Mouse (Mus musculus) intestine, embryonic 16.5 days (tissue): ENCODE measurements around the gene Kcnk4. TPM values are rescaled to one million over a fixed set of nuclear protein-coding genes. Genes with fewer than 3 reads are reported as not detected.
A peak's percentile ranks its signal among the peaks of the same experiment; 100 is the strongest.

Experiments
- ATAC-seq: fragments of 200-750 bp; cut with Nextera tagmentation; 2 replicates; pipeline ENCODE4 v1.8.0; 2017; ENCODE audit warnings: moderate TSS enrichment, moderate library complexity
- H3K27ac ChIP-seq: fragments of 300-500 bp; sonication (generic); 2 replicates; pipeline ENCODE4 v1.5.1; 2014; ENCODE audit warnings: mild to moderate bottlenecking, low read length
- H3K27me3 ChIP-seq: fragments of 300-500 bp; sonication (generic); replicated peaks from 2 replicates; pipeline ENCODE4 v1.6.1; 2014; ENCODE audit warnings: low read length, control low read depth, mixed read lengths; ENCODE audit not compliant: control insufficient read depth, insufficient read depth
- H3K36me3 ChIP-seq: fragments of 300-500 bp; sonication (generic); 2 replicates; pipeline ENCODE4 v1.6.1; 2014; ENCODE audit warnings: low read length, control low read depth; ENCODE audit not compliant: control insufficient read depth, insufficient read depth
- H3K4me1 ChIP-seq: fragments of 300-500 bp; sonication (generic); 2 replicates; pipeline ENCODE4 v1.6.1; 2014; ENCODE audit warnings: low read length, control low read depth, mixed read lengths; ENCODE audit not compliant: control insufficient read depth, insufficient read depth
- H3K4me2 ChIP-seq: fragments of 300-500 bp; sonication (generic); 2 replicates; pipeline ENCODE4 v1.6.1; 2014; ENCODE audit warnings: low read depth, low read length, control low read depth
- H3K4me3 ChIP-seq: fragments of 300-500 bp; sonication (generic); 2 replicates; pipeline ENCODE4 v1.5.1; 2014; ENCODE audit warnings: mild to moderate bottlenecking, low read length
- H3K9ac ChIP-seq: fragments of 300-500 bp; sonication (generic); 2 replicates; pipeline ENCODE4 v1.6.1; 2014; ENCODE audit warnings: low read depth, low read length
- H3K9me3 ChIP-seq: fragments of 300-500 bp; sonication (generic); 2 replicates; pipeline ENCODE4 v1.6.1; 2016; ENCODE audit warnings: low read length, control low read depth; ENCODE audit not compliant: control insufficient read depth
- WGBS: fragments of 180-500 bp; shearing (Covaris S2); extraction: QIAGEN DNeasy Blood & Tissue Kit; methylation state at CpG from one replicate; pipeline ENCODE4 v1.1.7; 2014; 5-methylcytosine and 5-hydroxymethylcytosine counted together
- polyA plus RNA-seq: library from polyadenylated mRNA; unstranded; fragments of >200 nt; fragmentation: Nextera tagmentation; extraction: Ambion mirVana; gene quantifications from 2 replicates; pipeline ENCODE4 v1.2.1, GENCODE M21; 2015

Gene Kcnk4
- polyA plus RNA-seq, 1 experiment from 2014 or later, result 0.48 TPM

GRCm38 (mm10) chr19:6920741-6921636, 13.3 kb downstream of the Kcnk4 start:
- peak overlapping the region; percentile 85 for H3K4me2 ChIP-seq
- H3K4me1 ChIP-seq, result peaks cover 35% of the 10 kb centered on the region
- H3K4me3 ChIP-seq, result peak overlapping the region; percentile 86
- H3K27me3 ChIP-seq, result peaks cover 22% of the 10 kb centered on the region; the same call in 1 of the 2 replicates
- peak; percentile 3; the same call in 1 of the 2 replicates for ATAC-seq
- H3K27ac ChIP-seq, result peak overlapping the region; percentile 98
- no peaks in the 10 kb centered on the region for H3K9me3 ChIP-seq
- peak overlapping the region; percentile 90 for H3K9ac ChIP-seq
- H3K36me3 ChIP-seq, result 0 out of 2 replicates have a peak, but pooled peaks cover 2% of the 10 kb centered on the region
- under 1% methylated on average over 34 of the region's 48 CpGs for WGBS

- H3K4me2 ChIP-seq, result peak overlapping the region; percentile 85
- H3K9me3 ChIP-seq, result no peaks in the 10 kb centered on the region
- H3K4me3 ChIP-seq, result peak overlapping the region; percentile 86
- 32% methylated on average over 8 of the region's 8 CpGs for WGBS
- peak overlapping the region; percentile 90 for H3K9ac ChIP-seq
- peaks cover 29% of the 10 kb centered on the region for H3K4me1 ChIP-seq
- 0 out of 2 replicates have a peak, but pooled peaks cover 2% of the 10 kb centered on the region for H3K36me3 ChIP-seq
- ATAC-seq, result peak; percentile 56
- H3K27me3 ChIP-seq, result peaks cover 13% of the 10 kb centered on the region; the same call in 1 of the 2 replicates
- peak overlapping the region; percentile 98 for H3K27ac ChIP-seq
Observed at GRCm38 (mm10) chr19:6919876-6920740, 14.2 kb downstream of the Kcnk4 start.

- Histone ChIP-seq H3K36me3 (0 out of 2 replicates have a peak, but pooled peaks cover 2% of the 10 kb centered on the region), H3K27ac (peak overlapping the region; percentile 98), H3K4me2 (peak overlapping the region; percentile 85), H3K4me1 (peaks cover 22% of the 10 kb centered on the region), H3K4me3 (peak overlapping the region; percentile 86), H3K9ac (peak overlapping the region; percentile 90), H3K9me3 (no peaks in the 10 kb centered on the region), H3K27me3 (peaks cover 7% of the 10 kb centered on the region; the same call in 1 of the 2 replicates)
- ATAC-seq, result no peak
Observed at GRCm38 (mm10) chr19:6919431-6919830, 14.9 kb downstream of the Kcnk4 start.

- peak overlapping the region; percentile 62; the same call in 1 of the 2 replicates for H3K27ac ChIP-seq
- peaks cover under 1% of the 10 kb centered on the region; the same call in 1 of the 2 replicates for H3K27me3 ChIP-seq
- H3K4me2 ChIP-seq, result 0 out of 2 replicates have a peak overlapping the region, but pooled peaks have one; percentile 4
- 65% methylated on average over 4 of the region's 4 CpGs for WGBS
- H3K4me1 ChIP-seq, result peaks cover 22% of the 10 kb centered on the region
- no peaks in the 10 kb centered on the region for H3K9me3 ChIP-seq
- no peak for ATAC-seq
- peaks cover 3% of the 10 kb centered on the region for H3K36me3 ChIP-seq
- H3K9ac ChIP-seq, result no peak overlapping the region
- H3K4me3 ChIP-seq, result no peak overlapping the region
Observed at GRCm38 (mm10) chr19:6918321-6918720, 16.0 kb downstream of the Kcnk4 start.

- Histone ChIP-seq H3K9ac (no peak overlapping the region), H3K27me3 (no peaks in the 10 kb centered on the region)
- WGBS, result 83% methylated on average over 4 of the region's 4 CpGs
Observed at GRCm38 (mm10) chr19:6916496-6916895, 17.8 kb downstream of the Kcnk4 start.

GRCm38 (mm10) chr19:6915276-6915675, 19.0 kb downstream of the Kcnk4 start:
- Histone ChIP-seq H3K4me2 (no peak overlapping the region), H3K9me3 (no peaks in the 10 kb centered on the region), H3K4me1 (peaks cover 21% of the 10 kb centered on the region), H3K27me3 (no peaks in the 10 kb centered on the region), H3K36me3 (peaks cover 22% of the 10 kb centered on the region), H3K4me3 (no peak overlapping the region), H3K27ac (no peak overlapping the region), H3K9ac (no peak overlapping the region)
- 84% methylated on average over 4 of the region's 4 CpGs for WGBS
- ATAC-seq, result no peak

More at GRCm38 (mm10) chr19:6916496-6916895, 17.8 kb downstream of the Kcnk4 start:
- H3K4me2 ChIP-seq, result no peak overlapping the region
- no peak overlapping the region for H3K4me3 ChIP-seq
- H3K27ac ChIP-seq, result no peak overlapping the region
- peaks cover 21% of the 10 kb centered on the region for H3K36me3 ChIP-seq
- no peak for ATAC-seq
- H3K9me3 ChIP-seq, result no peaks in the 10 kb centered on the region
- peaks cover 21% of the 10 kb centered on the region for H3K4me1 ChIP-seq

- Histone ChIP-seq H3K9me3 (no peaks in the 10 kb centered on the region), H3K27me3 (no peaks in the 10 kb centered on the region), H3K36me3 (peaks cover 22% of the 10 kb centered on the region), H3K9ac (no peak overlapping the region), H3K27ac (no peak overlapping the region), H3K4me1 (peaks cover 15% of the 10 kb centered on the region), H3K4me3 (no peak overlapping the region), H3K4me2 (no peak overlapping the region)
- WGBS, result 94% methylated on average over 9 of the region's 9 CpGs
- ATAC-seq, result no peak
Observed at GRCm38 (mm10) chr19:6914540-6914939, 19.8 kb downstream of the Kcnk4 start.

GRCm38 (mm10) chr19:6913991-6914390, 20.3 kb downstream of the Kcnk4 start:
- Histone ChIP-seq H3K9ac (peak overlapping the region; percentile 12; the same call in 1 of the 2 replicates), H3K27ac (no peak overlapping the region), H3K27me3 (no peaks in the 10 kb centered on the region)

GRCm38 (mm10) chr19:6913036-6913435, 21.3 kb downstream of the Kcnk4 start:
- H3K4me1 ChIP-seq, result peaks cover 20% of the 10 kb centered on the region
- no peaks in the 10 kb centered on the region for H3K9me3 ChIP-seq
- peaks cover 22% of the 10 kb centered on the region for H3K36me3 ChIP-seq
- no peak overlapping the region for H3K4me3 ChIP-seq
- H3K27ac ChIP-seq, result no peak overlapping the region
- no peak overlapping the region for H3K9ac ChIP-seq
- no peaks in the 10 kb centered on the region for H3K27me3 ChIP-seq
- 81% methylated on average over 6 of the region's 6 CpGs for WGBS
- H3K4me2 ChIP-seq, result no peak overlapping the region
- ATAC-seq, result no peak

More at GRCm38 (mm10) chr19:6913991-6914390, 20.3 kb downstream of the Kcnk4 start:
- Histone ChIP-seq H3K36me3 (peaks cover 22% of the 10 kb centered on the region), H3K4me1 (peaks cover 15% of the 10 kb centered on the region), H3K4me2 (no peak overlapping the region), H3K4me3 (no peak overlapping the region), H3K9me3 (no peaks in the 10 kb centered on the region)
- WGBS, result 79% methylated on average over 11 of the region's 11 CpGs
- no peak for ATAC-seq
